8 mouse cellular contexts compared by ENCODE assay signal in the genomic region with DNA sequence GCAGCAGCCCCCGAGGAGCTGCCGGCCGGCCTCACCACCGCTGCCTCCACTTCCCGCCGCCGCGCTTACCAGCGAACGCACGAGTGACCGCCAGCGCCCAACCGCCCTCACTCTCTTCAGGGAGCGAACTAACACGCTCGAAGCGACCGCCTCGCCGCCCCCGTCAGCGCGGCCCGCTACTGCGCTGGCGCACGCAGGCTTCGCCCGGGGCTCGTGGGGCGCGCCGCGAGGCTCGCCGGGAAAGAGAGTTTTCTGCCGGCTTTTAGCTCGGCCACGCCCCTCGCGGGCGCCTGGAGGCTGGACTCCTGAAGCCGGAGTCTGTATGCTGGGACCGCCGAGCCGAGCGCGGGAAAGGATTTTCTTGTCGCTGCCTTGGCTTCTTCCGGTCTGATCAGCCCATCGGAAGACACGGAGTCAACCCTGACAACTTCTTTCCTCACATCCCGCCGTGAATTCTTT. TPM values are rescaled to one million over a fixed set of nuclear protein-coding genes. Genes with fewer than 3 reads are reported as not detected.
DNase-seq lines count a peak whose midpoint lies in the region; ATAC-seq and TF ChIP-seq lines count a peak whose summit lies in the region.

A gene (minus strand): TSS at position 183 of the 459 bp plus-strand sequence.

- H3K79me2 ChIP-seq in CH12.LX (replicated peaks; ENCODE audit: control insufficient read depth, extremely low read depth, insufficient read depth, poor library complexity, severe bottlenecking), result peaks cover 36% of the 10 kb centered on the region

- WGBS in forebrain, embryonic 11.5 days, result under 1% methylated on average over 55 of the region's 55 CpGs
- WGBS in heart, embryonic 16.5 days, result under 1% methylated on average over 55 of the region's 55 CpGs
- under 1% methylated on average over 55 of the region's 55 CpGs for WGBS in liver, embryonic 15.5 days (ENCODE audit: insufficient replicate concordance)
- WGBS in neural tube, embryonic 12.5 days, result under 1% methylated on average over 55 of the region's 55 CpGs

- H3K4me2 ChIP-seq in CH12.LX (ENCODE audit: insufficient read depth, low read depth, poor library complexity, severe bottlenecking), result peak within 1 kb of the TSS; percentile 95
- peak within 1 kb of the TSS; percentile 54 for H3K4me2 ChIP-seq in forebrain, embryonic 11.5 days (ENCODE audit: low read depth, low read length, severe bottlenecking)
- peak within 1 kb of the TSS; percentile 75 for H3K4me2 ChIP-seq in heart, embryonic 16.5 days (ENCODE audit: low read depth, low read length)
- peak within 1 kb of the TSS; percentile 88 for H3K4me2 ChIP-seq in liver, embryonic 15.5 days
- H3K4me2 ChIP-seq in neural tube, embryonic 12.5 days (replicated peaks), result peak within 1 kb of the TSS; percentile 68

- ATAC-seq in forebrain, embryonic 11.5 days (replicated peaks; ENCODE audit: low FRiP score), result peak; percentile 97
- peak; percentile 96 for ATAC-seq in heart, embryonic 16.5 days (replicated peaks; ENCODE audit: extremely low read depth, insufficient read depth, low FRiP score)
- peak; percentile 95 for ATAC-seq in liver, embryonic 15.5 days (ENCODE audit: insufficient read depth)
- peak; percentile 98 for ATAC-seq in neural tube, embryonic 12.5 days (ENCODE audit: low FRiP score, low read depth)

- TF ChIP-seq RAD21 in CH12.LX (IDR thresholded peaks at IDR 0.05; ENCODE audit: low read depth, low read length), result no peak

- H3K4me1 ChIP-seq in CH12.LX (ENCODE audit: control insufficient read depth in 1 of 2, insufficient read depth in 2 of 2), result peaks cover 2 to 43% of the 10 kb centered on the region in 2 experiments; a peak in 3 of 4 replicates
- H3K4me1 ChIP-seq in forebrain, embryonic 11.5 days (replicated peaks; ENCODE audit: control insufficient read depth, insufficient read depth, low read length), result peaks cover 3% of the 10 kb centered on the region; the same call in 1 of the 2 replicates
- peaks cover 9% of the 10 kb centered on the region for H3K4me1 ChIP-seq in heart, embryonic 16.5 days (ENCODE audit: control insufficient read depth, insufficient read depth, low read length)
- H3K4me1 ChIP-seq in liver, embryonic 15.5 days (replicated peaks), result peaks cover 17% of the 10 kb centered on the region
- peaks cover 8% of the 10 kb centered on the region; the same call in 1 of the 2 replicates for H3K4me1 ChIP-seq in neural tube, embryonic 12.5 days

- H3K4me3 ChIP-seq in CH12.LX (replicated peaks in 1 of 3; ENCODE audit: low read depth in 2 of 3, low read length in 2 of 3, poor library complexity in 1 of 3), result peak within 1 kb of the TSS; percentile 85 to 86 (median 85)
- H3K4me3 ChIP-seq in forebrain, embryonic 11.5 days (ENCODE audit: low read depth, low read length), result peak within 1 kb of the TSS; percentile 76
- H3K4me3 ChIP-seq in heart, embryonic 16.5 days (ENCODE audit: low read length), result peak within 1 kb of the TSS; percentile 89
- peak within 1 kb of the TSS; percentile 96 for H3K4me3 ChIP-seq in liver, embryonic 15.5 days (replicated peaks)
- H3K4me3 ChIP-seq in neural tube, embryonic 12.5 days, result peak within 1 kb of the TSS; percentile 79

- H3K9me3 ChIP-seq in CH12.LX (replicated peaks; ENCODE audit: low read length), result no peaks in the 10 kb centered on the region
- no peaks in the 10 kb centered on the region for H3K9me3 ChIP-seq in forebrain, embryonic 11.5 days (ENCODE audit: control insufficient read depth, low read length)
- no peaks in the 10 kb centered on the region for H3K9me3 ChIP-seq in heart, embryonic 16.5 days (replicated peaks; ENCODE audit: control insufficient read depth, low read length)
- H3K9me3 ChIP-seq in liver, embryonic 15.5 days (replicated peaks), result no peaks in the 10 kb centered on the region
- H3K9me3 ChIP-seq in neural tube, embryonic 12.5 days, result no peaks in the 10 kb centered on the region

- H3K36me3 ChIP-seq in CH12.LX (replicated peaks in 1 of 2; ENCODE audit: control insufficient read depth in 1 of 2, insufficient read depth in 1 of 2, low read length in 1 of 2), result peaks cover 7 to 15% of the 10 kb centered on the region in 2 experiments
- no peaks in the 10 kb centered on the region; the same call in 1 of the 2 replicates for H3K36me3 ChIP-seq in forebrain, embryonic 11.5 days (ENCODE audit: control insufficient read depth, insufficient read depth, low read length)
- peaks cover 14% of the 10 kb centered on the region for H3K36me3 ChIP-seq in heart, embryonic 16.5 days (ENCODE audit: control insufficient read depth, insufficient read depth)
- peaks cover 12% of the 10 kb centered on the region for H3K36me3 ChIP-seq in liver, embryonic 15.5 days (replicated peaks)
- peaks cover 21% of the 10 kb centered on the region for H3K36me3 ChIP-seq in neural tube, embryonic 12.5 days

- no peaks in the 10 kb centered on the region for H3K27me3 ChIP-seq in CH12.LX (replicated peaks)
- H3K27me3 ChIP-seq in forebrain, embryonic 11.5 days (ENCODE audit: control insufficient read depth, insufficient read depth, low read length), result no peaks in the 10 kb centered on the region
- H3K27me3 ChIP-seq in heart, embryonic 16.5 days (ENCODE audit: control insufficient read depth, insufficient read depth, low read length), result no peaks in the 10 kb centered on the region
- H3K27me3 ChIP-seq in liver, embryonic 15.5 days, result no peaks in the 10 kb centered on the region
- H3K27me3 ChIP-seq in neural tube, embryonic 12.5 days (replicated peaks), result no peaks in the 10 kb centered on the region

- H3K27ac ChIP-seq in CH12.LX (ENCODE audit: insufficient read depth, low read depth), result peak within 1 kb of the TSS; percentile 67
- H3K27ac ChIP-seq in forebrain, embryonic 11.5 days (ENCODE audit: low read depth, low read length), result peak within 1 kb of the TSS; percentile 82
- H3K27ac ChIP-seq in heart, embryonic 16.5 days (ENCODE audit: low read length), result peak within 1 kb of the TSS; percentile 94
- H3K27ac ChIP-seq in liver, embryonic 15.5 days (replicated peaks), result peak within 1 kb of the TSS; percentile 98
- peak within 1 kb of the TSS; percentile 82; the same call in 1 of the 2 replicates for H3K27ac ChIP-seq in neural tube, embryonic 12.5 days

- no peak for TF ChIP-seq CTCF in CH12.LX (conservative IDR thresholded peaks at IDR 0.05 in 1 of 2, IDR thresholded peaks at IDR 0.05 in 1 of 2; ENCODE audit: low read depth in 2 of 2, low read length in 2 of 2)

- TF ChIP-seq EP300 in CH12.LX (IDR thresholded peaks at IDR 0.05; ENCODE audit: low read length), result no peak

- in situ Hi-C loops in CH12.LX (cut with MboI; ENCODE audit: low pct_ligation_motif_present, low pct_unique_long_range_greater_than_20kb, low sequenced_read_pairs), result no loop called here

- DNase-seq in CH12.LX (ENCODE audit: extremely low read depth), result peak; percentile 94
- peak; percentile 91 for DNase-seq in c-Kit-positive CD71-positive TER-119-negative erythroid progenitor cells, embryonic 14.5 days (ENCODE audit: low read depth)
- DNase-seq in forebrain, embryonic 11.5 days (ENCODE audit: low spot score), result peak; percentile 97
- DNase-seq in kidney, postnatal 36 days, result peak; percentile 95 to 97
- peak; percentile 93 for DNase-seq in telencephalon, adult 2 months (ENCODE audit: low read depth, low spot score)

- dilution Hi-C loops in CH12.LX (cut with MboI; ENCODE audit: extremely low pct_ligation_motif_present, extremely low pct_unique_long_range_greater_than_20kb, low sequenced_read_pairs), result no loop called here

- TF ChIP-seq POLR2A in CH12.LX (IDR thresholded peaks at IDR 0.05; ENCODE audit: low read depth, low read length), result peak; percentile 91

- H3K9ac ChIP-seq in CH12.LX (ENCODE audit: insufficient read depth, low read depth), result peak within 1 kb of the TSS; percentile 69
- peak within 1 kb of the TSS; percentile 79 for H3K9ac ChIP-seq in forebrain, embryonic 11.5 days (ENCODE audit: low read length)
- peak within 1 kb of the TSS; percentile 89 for H3K9ac ChIP-seq in heart, embryonic 16.5 days (ENCODE audit: low read length)
- peak within 1 kb of the TSS; percentile 94 for H3K9ac ChIP-seq in liver, embryonic 15.5 days
- peak within 1 kb of the TSS; percentile 77 for H3K9ac ChIP-seq in neural tube, embryonic 12.5 days

TF ChIP-seq in CH12.LX, 34 proteins besides CTCF, POLR2A, EP300 and RAD21 (continues in another document):
- TF ChIP-seq MAZ (IDR thresholded peaks at IDR 0.05; ENCODE audit: low read depth, low read length) (0 out of 2 replicates have a peak, but pooled peaks have one; percentile 57), JUND (conservative IDR thresholded peaks at IDR 0.05; ENCODE audit: low read depth, low read length) (no peak), PAX5 (IDR thresholded peaks at IDR 0.05; ENCODE audit: low read length) (no peak), TBP (conservative IDR thresholded peaks at IDR 0.05; ENCODE audit: low read depth, low read length) (peak; percentile 80), E2F4 (IDR thresholded peaks at IDR 0.05; ENCODE audit: insufficient replicate concordance, low read depth, low read length) (peak; percentile 95), MAX (IDR thresholded peaks at IDR 0.05; ENCODE audit: low read length) (peak; percentile 46; the same call in 1 of the 2 replicates), ELF1 (IDR thresholded peaks at IDR 0.05; ENCODE audit: low read depth, low read length) (peak; percentile 82), BHLHE40 (IDR thresholded peaks at IDR 0.05; ENCODE audit: low read depth, low read length) (peak; percentile 55; the same call in 1 of the 2 replicates), ZC3H11A (IDR thresholded peaks at IDR 0.05; ENCODE audit: low read depth, low read length) (no peak), NRF1 (IDR thresholded peaks at IDR 0.05; ENCODE audit: low read depth, low read length) (peak; percentile 91), CHD2 (IDR thresholded peaks at IDR 0.05; ENCODE audit: low read length) (0 out of 2 replicates have a peak, but pooled peaks have one; percentile 19), USF2 (conservative IDR thresholded peaks at IDR 0.05; ENCODE audit: low read depth, low read length) (no peak), MAFK (IDR thresholded peaks at IDR 0.05; ENCODE audit: insufficient replicate concordance, low read length) (no peak), ZMIZ1 (IDR thresholded peaks at IDR 0.05; ENCODE audit: low read depth, low read length) (peak; percentile 95), IRF4 (IDR thresholded peaks at IDR 0.05; ENCODE audit: low read depth, low read length) (peak; percentile 48; the same call in 1 of the 2 replicates), KAT2A (IDR thresholded peaks at IDR 0.05; ENCODE audit: insufficient replicate concordance, low read length) (peak; percentile 88; the same call in 1 of the 2 replicates)

RNA-seq across cellular contexts. Expression of the gene that starts here (rescaled TPM):
- total RNA-seq in CH12.LX (2012; rRNA removed) (54.2 and 69.8 TPM in 2 replicates), CH12.LX (2014; rRNA removed) (196 and 211 TPM in 2 replicates)
- 89.6 and 111 TPM in 2 replicates for polyA plus RNA-seq in CH12.LX (2012; ENCODE audit: insufficient read length, low read depth)
- 116 and 123 TPM in 2 replicates for polyA plus RNA-seq in forebrain, embryonic 11.5 days (2014; fragmentation: Nextera tagmentation; extraction: Ambion mirVana)
- polyA plus RNA-seq in heart, embryonic 16.5 days (2015; fragmentation: Nextera tagmentation; extraction: Ambion mirVana), result 62.9 and 74.8 TPM in 2 replicates
- polyA plus RNA-seq in liver, embryonic 15.5 days (2015; fragmentation: Nextera tagmentation; extraction: Ambion mirVana), result 40.4 and 47.1 TPM in 2 replicates
- polyA plus RNA-seq in neural tube, embryonic 12.5 days (2016; fragmentation: Nextera tagmentation; extraction: Ambion mirVana), result 73.2 and 74.8 TPM in 2 replicates

Comparison
In these comparisons a context has a peak if more than half of its experiments do, and no peak if none do; other contexts are left out.
1. Peak in every context shown above with its lines: DNase-seq, ATAC-seq, H3K4me3 ChIP-seq and H3K27ac ChIP-seq.